Mouse (Mus musculus): ENCODE results near the gene Vegfc. TPM values are rescaled to one million over a fixed set of nuclear protein-coding genes. Genes with fewer than 3 reads are reported as not detected.

Gene Vegfc
- 3.1 and 3.3 TPM in 2 replicates for polyA plus RNA-seq (2015; fragmentation: Nextera tagmentation; extraction: Ambion mirVana)

- Histone ChIP-seq H3K27me3 (peaks cover 25% of the 10 kb centered on the region), H3K9me3 (no peaks in the 10 kb centered on the region), H3K9ac (replicated peaks) (peak within 1 kb of the TSS; percentile 80), H3K4me2 (replicated peaks) (peak within 1 kb of the TSS; percentile 85), H3K4me3 (replicated peaks) (peak within 1 kb of the TSS; percentile 86), H3K4me1 (replicated peaks) (peaks cover 9% of the 10 kb centered on the region; the same call in 1 of the 2 replicates), H3K36me3 (no peaks in the 10 kb centered on the region), H3K27ac (peak within 1 kb of the TSS; percentile 64)
- peak; percentile 87 for ATAC-seq
- under 1% methylated on average over 56 of the region's 79 CpGs for WGBS
These were observed at the start of gene Vegfc for GRCm38 (mm10) chr8:54077271-54078120. Gene Vegfc (plus strand): TSS chr8:54077606.

- WGBS: 90% methylated on average over 1 of the region's 1 CpGs
- ATAC-seq: no peak
These were observed 42.8 kb upstream of the Vegfc start for GRCm38 (mm10) chr8:54034584-54034983.

GRCm38 (mm10) chr8:54042601-54043000 lies 34.8 kb upstream of the Vegfc start:
- no peak overlapping the region for H3K27ac ChIP-seq
- no peak for ATAC-seq

More at GRCm38 (mm10) chr8:54034584-54034983, 42.8 kb upstream of the Vegfc start:
- Histone ChIP-seq H3K27me3 (no peaks in the 10 kb centered on the region), H3K4me3 (replicated peaks) (no peak overlapping the region), H3K9me3 (no peaks in the 10 kb centered on the region), H3K4me2 (replicated peaks) (no peak overlapping the region), H3K9ac (replicated peaks) (no peak overlapping the region), H3K27ac (no peak overlapping the region), H3K4me1 (replicated peaks) (no peaks in the 10 kb centered on the region), H3K36me3 (no peaks in the 10 kb centered on the region)

GRCm38 (mm10) chr8:54043468-54043867 lies 33.9 kb upstream of the Vegfc start:
- H3K4me2 ChIP-seq (replicated peaks): no peak overlapping the region
- H3K36me3 ChIP-seq: no peaks in the 10 kb centered on the region
- no peak overlapping the region for H3K27ac ChIP-seq
- H3K9me3 ChIP-seq: no peaks in the 10 kb centered on the region
- no peak overlapping the region for H3K9ac ChIP-seq (replicated peaks)
- WGBS: 89% methylated on average over 1 of the region's 1 CpGs
- no peaks in the 10 kb centered on the region for H3K4me1 ChIP-seq (replicated peaks)
- ATAC-seq: no peak
- H3K27me3 ChIP-seq: no peaks in the 10 kb centered on the region
- H3K4me3 ChIP-seq (replicated peaks): no peak overlapping the region

More at GRCm38 (mm10) chr8:54042601-54043000, 34.8 kb upstream of the Vegfc start:
- Histone ChIP-seq H3K9me3 (no peaks in the 10 kb centered on the region), H3K4me1 (replicated peaks) (no peaks in the 10 kb centered on the region), H3K4me2 (replicated peaks) (no peak overlapping the region), H3K9ac (replicated peaks) (no peak overlapping the region), H3K27me3 (no peaks in the 10 kb centered on the region), H3K36me3 (no peaks in the 10 kb centered on the region), H3K4me3 (replicated peaks) (no peak overlapping the region)
- 56% methylated on average over 1 of the region's 1 CpGs for WGBS

GRCm38 (mm10) chr8:54053210-54053609 lies 24.2 kb upstream of the Vegfc start:
- H3K9ac ChIP-seq (replicated peaks): no peak overlapping the region
- H3K27me3 ChIP-seq: no peaks in the 10 kb centered on the region
- no peaks in the 10 kb centered on the region for H3K36me3 ChIP-seq
- peaks cover 5% of the 10 kb centered on the region; the same call in 1 of the 2 replicates for H3K4me1 ChIP-seq (replicated peaks)
- H3K4me3 ChIP-seq (replicated peaks): no peak overlapping the region
- WGBS: 9% methylated on average over 1 of the region's 1 CpGs
- no peak for ATAC-seq
- no peak overlapping the region for H3K4me2 ChIP-seq (replicated peaks)
- H3K9me3 ChIP-seq: no peaks in the 10 kb centered on the region
- no peak overlapping the region for H3K27ac ChIP-seq

GRCm38 (mm10) chr8:54065492-54065891 lies 11.9 kb upstream of the Vegfc start:
- Histone ChIP-seq H3K4me3 (replicated peaks) (no peak overlapping the region), H3K27me3 (no peaks in the 10 kb centered on the region; the same call in 1 of the 2 replicates), H3K36me3 (no peaks in the 10 kb centered on the region), H3K4me1 (replicated peaks) (no peaks in the 10 kb centered on the region), H3K9ac (replicated peaks) (no peak overlapping the region), H3K27ac (no peak overlapping the region), H3K9me3 (no peaks in the 10 kb centered on the region), H3K4me2 (replicated peaks) (no peak overlapping the region)
- WGBS: 73% methylated on average over 4 of the region's 4 CpGs
- no peak for ATAC-seq

- Histone ChIP-seq H3K9ac (replicated peaks) (no peak overlapping the region), H3K27me3 (peaks cover 29% of the 10 kb centered on the region), H3K4me2 (replicated peaks) (peak overlapping the region; percentile 85), H3K27ac (no peak overlapping the region), H3K4me1 (replicated peaks) (peaks cover 9% of the 10 kb centered on the region; the same call in 1 of the 2 replicates), H3K9me3 (no peaks in the 10 kb centered on the region), H3K4me3 (replicated peaks) (peak overlapping the region; percentile 86), H3K36me3 (no peaks in the 10 kb centered on the region)
- ATAC-seq: no peak
- WGBS: 67% methylated on average over 1 of the region's 1 CpGs
These were observed 1.1 kb upstream of the Vegfc start for GRCm38 (mm10) chr8:54076301-54076700.

GRCm38 (mm10) chr8:54076791-54077270 lies 575 bp upstream of the Vegfc start:
- WGBS: 0% methylated on average over 24 of the region's 28 CpGs

GRCm38 (mm10) chr8:54078121-54078440 lies 675 bp downstream of the Vegfc start:
- Histone ChIP-seq H3K27ac (no peak overlapping the region), H3K9ac (replicated peaks) (peak overlapping the region; percentile 80; the same call in 1 of the 2 replicates)
- ATAC-seq: no peak

More at GRCm38 (mm10) chr8:54076791-54077270, 575 bp upstream of the Vegfc start:
- ATAC-seq: peak; percentile 97
- Histone ChIP-seq H3K36me3 (no peaks in the 10 kb centered on the region), H3K27ac (peak overlapping the region; percentile 64), H3K4me1 (replicated peaks) (peaks cover 9% of the 10 kb centered on the region; the same call in 1 of the 2 replicates), H3K9ac (replicated peaks) (peak overlapping the region; percentile 80), H3K4me3 (replicated peaks) (peak overlapping the region; percentile 86), H3K9me3 (no peaks in the 10 kb centered on the region), H3K27me3 (peaks cover 26% of the 10 kb centered on the region), H3K4me2 (replicated peaks) (peak overlapping the region; percentile 85)

GRCm38 (mm10) chr8:54079001-54079400 lies 1.6 kb downstream of the Vegfc start:
- Histone ChIP-seq H3K36me3 (no peaks in the 10 kb centered on the region), H3K27ac (no peak overlapping the region), H3K4me1 (replicated peaks) (peaks cover 9% of the 10 kb centered on the region; the same call in 1 of the 2 replicates), H3K9me3 (no peaks in the 10 kb centered on the region), H3K27me3 (peaks cover 25% of the 10 kb centered on the region), H3K4me3 (replicated peaks) (no peak overlapping the region), H3K4me2 (replicated peaks) (peak overlapping the region; percentile 25), H3K9ac (replicated peaks) (no peak overlapping the region)
- no peak for ATAC-seq
- 64% methylated on average over 11 of the region's 11 CpGs for WGBS

More at GRCm38 (mm10) chr8:54078121-54078440, 675 bp downstream of the Vegfc start:
- Histone ChIP-seq H3K4me3 (replicated peaks) (peak overlapping the region; percentile 86), H3K4me1 (replicated peaks) (peaks cover 9% of the 10 kb centered on the region; the same call in 1 of the 2 replicates), H3K4me2 (replicated peaks) (peak overlapping the region; percentile 85), H3K36me3 (no peaks in the 10 kb centered on the region), H3K27me3 (peaks cover 25% of the 10 kb centered on the region), H3K9me3 (no peaks in the 10 kb centered on the region)
- 0% methylated on average over 1 of the region's 1 CpGs for WGBS

- peaks cover 9% of the 10 kb centered on the region; the same call in 1 of the 2 replicates for H3K4me1 ChIP-seq (replicated peaks)
- no peak for ATAC-seq
- no peak overlapping the region for H3K4me2 ChIP-seq (replicated peaks)
- H3K9ac ChIP-seq (replicated peaks): no peak overlapping the region
- H3K4me3 ChIP-seq (replicated peaks): no peak overlapping the region
- peaks cover 25% of the 10 kb centered on the region for H3K27me3 ChIP-seq
- H3K36me3 ChIP-seq: no peaks in the 10 kb centered on the region
- no peaks in the 10 kb centered on the region for H3K9me3 ChIP-seq
- H3K27ac ChIP-seq: no peak overlapping the region
These were observed 2.2 kb downstream of the Vegfc start for GRCm38 (mm10) chr8:54079601-54080000.

GRCm38 (mm10) chr8:54085896-54086295 lies 8.5 kb downstream of the Vegfc start:
- 87% methylated on average over 6 of the region's 6 CpGs for WGBS

More at GRCm38 (mm10) chr8:54085896-54086295, 8.5 kb downstream of the Vegfc start:
- Histone ChIP-seq H3K9me3 (no peaks in the 10 kb centered on the region), H3K9ac (replicated peaks) (no peak overlapping the region), H3K4me3 (replicated peaks) (no peak overlapping the region), H3K27ac (no peak overlapping the region), H3K27me3 (no peaks in the 10 kb centered on the region), H3K4me2 (replicated peaks) (no peak overlapping the region), H3K36me3 (no peaks in the 10 kb centered on the region), H3K4me1 (replicated peaks) (no peaks in the 10 kb centered on the region)
- no peak for ATAC-seq
